Mouse (Mus musculus): ENCODE measurements around the gene Ak5. TPM values are rescaled to one million over a fixed set of nuclear protein-coding genes. Genes with fewer than 3 reads are reported as not detected.

Gene Ak5
- total RNA-seq, 2 experiments from 2014 or later = 0.97 to 1.2 TPM

DNA sequence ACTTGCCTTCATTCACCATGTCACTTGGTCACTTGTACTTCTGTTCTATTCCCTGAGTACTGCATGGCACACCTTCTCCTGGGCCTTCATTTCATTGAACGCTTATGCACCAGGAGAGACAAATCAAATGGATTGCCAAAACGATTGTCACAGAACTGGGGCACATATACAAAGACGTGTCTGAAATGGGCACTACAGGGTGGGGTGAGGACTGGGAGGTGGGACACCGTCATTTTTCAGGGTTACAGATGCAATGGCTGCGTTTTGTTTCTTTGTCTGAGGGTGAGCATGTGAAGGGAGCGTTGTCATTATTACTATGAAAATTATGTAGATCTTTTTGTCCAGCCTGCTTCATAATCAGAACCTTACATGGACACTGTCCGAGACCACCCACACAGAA is 90.4 kb downstream of the Ak5 start:
- intact Hi-C loops (cut with DNase I; ENCODE audit: low total_unique reads) = no loop called here

DNA sequence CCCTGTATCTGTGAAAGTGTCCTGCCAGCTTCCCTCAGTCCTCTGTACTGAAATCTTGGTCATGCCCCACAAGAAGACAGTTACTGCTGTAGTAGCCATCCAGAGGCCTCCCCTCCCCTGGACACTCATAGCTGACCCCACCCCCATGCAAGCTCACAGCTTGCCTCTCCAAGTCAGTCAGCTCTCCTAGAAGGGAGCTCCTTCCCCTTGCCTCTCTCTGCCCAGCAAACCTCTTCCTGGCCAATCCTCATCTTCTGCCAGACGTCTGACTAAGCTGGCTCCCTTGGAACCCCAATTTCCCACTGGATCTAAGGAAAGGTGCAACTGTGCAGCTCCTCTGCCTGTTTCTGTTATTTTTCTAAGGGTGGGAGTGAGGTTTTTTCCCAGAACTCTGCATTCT is 90.9 kb downstream of the Ak5 start:
- intact Hi-C loops (cut with DNase I; ENCODE audit: low total_unique reads) = no loop called here
- no peak for DNase-seq

More for the DNA sequence above, 90.4 kb downstream of the Ak5 start:
- DNase-seq = no peak

DNA sequence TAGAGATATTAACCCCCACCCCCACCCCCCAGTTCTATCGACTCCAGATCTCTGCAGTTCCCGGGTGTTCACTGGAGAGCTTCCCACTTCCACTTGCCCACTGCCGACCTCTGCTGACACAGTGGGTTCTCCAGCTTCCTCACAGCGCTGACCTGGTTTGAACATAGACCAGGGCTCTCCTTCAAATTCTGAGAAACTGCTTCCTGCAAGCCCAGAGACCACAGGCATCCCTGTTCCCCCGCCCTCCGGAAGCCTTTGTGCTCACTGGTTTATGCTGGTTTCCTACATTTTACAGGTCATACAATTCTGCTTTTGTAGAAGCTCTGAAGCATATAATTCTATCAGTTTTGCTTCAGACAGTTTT is 98.9 kb downstream of the Ak5 start:
- intact Hi-C loops (cut with DNase I; ENCODE audit: low total_unique reads) = no loop called here
- no peak for DNase-seq

DNA sequence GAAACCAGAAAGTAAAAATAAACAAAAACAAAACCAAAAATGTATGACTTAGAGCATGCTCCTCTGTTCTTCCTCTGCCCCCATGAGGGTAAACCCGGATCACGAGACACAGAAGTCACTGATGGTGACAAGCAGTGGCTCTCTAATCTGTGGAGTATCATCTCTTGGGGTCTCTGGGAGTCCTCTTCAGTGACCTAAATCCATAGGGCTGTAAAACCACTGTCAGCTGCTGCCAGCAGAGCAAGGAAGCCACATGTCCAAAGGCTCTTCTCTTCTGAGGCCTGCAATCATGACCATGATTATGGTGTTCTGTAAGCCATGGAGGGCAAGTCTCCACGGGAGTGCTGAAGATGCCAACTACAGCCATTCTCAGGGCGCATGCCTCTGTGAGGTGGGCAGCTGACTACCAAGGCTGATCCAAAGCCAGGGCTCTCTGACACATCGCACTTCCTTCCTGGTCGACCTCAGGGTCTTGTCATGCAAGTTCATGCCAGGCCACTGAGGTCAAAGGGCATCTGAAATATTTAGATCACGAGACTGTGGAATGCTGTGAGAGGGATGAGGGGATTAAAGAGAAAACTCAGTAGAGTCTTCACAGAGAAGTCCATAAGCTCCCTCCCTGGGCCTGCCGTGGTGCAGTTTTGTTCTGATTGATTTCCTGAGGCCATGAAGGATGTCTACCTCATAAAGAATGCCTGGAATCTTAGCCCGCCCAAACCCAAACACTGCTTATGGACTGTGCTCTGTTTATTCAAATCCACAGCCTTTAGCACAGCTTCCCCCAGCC is 99.5 kb downstream of the Ak5 start:
- no peak for DNase-seq
- intact Hi-C loops (cut with DNase I; ENCODE audit: low total_unique reads) = no loop called here

DNA sequence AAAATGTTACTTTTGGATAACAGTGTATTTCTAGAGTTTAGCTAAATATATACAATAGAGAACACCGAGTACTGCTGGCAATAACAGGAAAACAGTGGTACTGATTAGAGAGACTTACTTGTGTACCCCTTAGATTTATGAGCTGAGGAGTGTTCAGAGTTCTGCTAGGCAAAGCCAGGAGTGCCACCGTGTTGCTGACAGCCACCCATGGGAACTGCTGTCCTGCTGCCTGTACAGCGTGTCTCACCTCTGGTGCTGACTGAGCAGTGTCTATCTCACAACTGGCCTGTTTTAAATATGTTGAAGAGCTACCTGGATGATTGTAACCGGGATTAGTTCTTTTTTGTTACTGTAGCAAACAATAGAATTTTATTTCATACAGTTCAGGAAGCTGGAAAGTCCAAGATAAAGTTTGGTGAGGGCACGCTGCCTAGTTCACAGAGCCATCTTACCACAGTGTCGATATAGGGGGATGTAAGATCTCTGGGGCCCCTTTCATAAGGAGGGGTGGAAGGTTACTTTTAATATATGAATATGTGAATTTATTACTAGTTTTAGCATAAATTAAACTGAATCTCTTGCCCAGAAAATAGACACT is 103.5 kb downstream of the Ak5 start:
- DNase-seq = no peak
- intact Hi-C loops (cut with DNase I; ENCODE audit: low total_unique reads) = no loop called here

DNA sequence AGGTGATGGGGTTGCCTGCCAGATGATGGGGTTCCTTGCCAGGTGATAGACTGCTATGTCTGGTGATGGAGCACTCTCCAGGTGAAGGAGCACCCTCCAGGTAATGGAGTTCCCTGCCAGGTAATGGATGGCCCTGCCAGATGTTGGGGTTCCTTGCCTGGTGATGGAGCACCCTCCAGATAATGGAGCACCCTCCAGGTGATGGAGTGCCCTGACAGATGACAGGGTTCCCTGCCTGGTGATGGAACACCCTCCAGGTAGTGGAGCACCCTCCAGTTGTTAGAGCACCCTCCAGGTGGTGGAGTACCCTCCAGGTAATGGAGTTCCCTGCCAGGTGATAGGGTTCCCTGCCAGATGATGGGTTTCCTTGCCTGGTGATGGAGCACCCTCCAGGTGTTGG is 104.3 kb downstream of the Ak5 start:
- intact Hi-C loops (cut with DNase I; ENCODE audit: low total_unique reads) = no loop called here
- DNase-seq = no peak

DNA sequence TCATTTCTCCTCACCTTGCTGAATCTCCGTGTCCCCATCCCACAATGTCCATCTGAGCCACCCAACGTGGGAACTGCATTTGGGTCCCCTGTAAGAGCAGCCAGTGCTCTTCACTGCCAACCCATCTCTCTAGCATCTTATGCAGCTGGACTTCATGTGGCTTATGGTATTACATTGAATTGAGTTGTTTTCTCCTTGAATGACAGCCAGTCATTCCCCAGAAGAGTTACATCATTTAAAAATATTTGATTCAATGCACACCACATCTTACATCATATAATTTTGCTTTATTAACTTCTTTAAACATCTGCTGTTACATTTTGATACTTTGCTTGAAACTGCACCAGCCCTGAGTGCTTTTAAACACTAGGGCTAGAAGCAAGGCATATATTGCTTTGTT is 106.5 kb downstream of the Ak5 start:
- intact Hi-C loops (cut with DNase I; ENCODE audit: low total_unique reads) = no loop called here

DNA sequence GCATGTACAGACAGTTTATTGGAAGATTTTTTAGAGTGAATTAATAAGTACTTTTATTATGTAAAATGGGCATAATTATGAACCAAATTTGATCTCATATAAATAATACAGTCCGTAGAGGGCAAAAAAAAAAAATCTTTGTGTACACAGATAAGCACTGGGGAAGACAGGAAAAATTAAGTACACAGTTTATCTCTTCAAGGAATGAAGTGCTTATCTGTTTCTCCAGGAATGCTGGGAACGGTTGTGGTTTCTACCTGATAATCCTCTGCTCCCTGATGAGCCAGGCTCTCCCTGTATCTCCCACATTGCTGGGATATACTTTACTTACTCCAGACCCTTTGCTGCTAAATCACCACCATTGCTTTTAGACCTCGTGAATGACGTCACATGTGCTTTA is 108.9 kb downstream of the Ak5 start:
- intact Hi-C loops (cut with DNase I; ENCODE audit: low total_unique reads) = no loop called here
- no peak for DNase-seq

More for the DNA sequence above, 106.5 kb downstream of the Ak5 start:
- no peak for DNase-seq

DNA sequence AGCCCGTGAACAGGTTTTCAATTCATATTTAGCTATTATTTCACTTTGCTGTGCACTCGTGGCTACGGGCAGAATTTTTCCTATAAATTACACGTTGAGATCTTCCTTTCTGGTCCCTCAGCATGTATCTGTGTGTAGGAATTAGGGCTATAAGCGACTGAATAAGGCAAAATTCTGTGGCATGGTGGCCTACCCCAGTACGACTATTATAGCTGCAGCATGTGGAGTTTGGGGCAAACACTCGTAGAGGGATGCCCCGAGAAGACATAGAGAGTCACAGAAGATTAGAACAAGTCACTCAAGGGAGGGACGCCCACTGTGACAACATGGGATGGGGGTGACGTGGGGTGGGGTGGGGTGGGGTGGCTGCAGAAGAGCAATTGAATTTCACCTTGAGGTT is 110.1 kb downstream of the Ak5 start:
- no peak for DNase-seq
- intact Hi-C loops (cut with DNase I; ENCODE audit: low total_unique reads) = no loop called here

DNA sequence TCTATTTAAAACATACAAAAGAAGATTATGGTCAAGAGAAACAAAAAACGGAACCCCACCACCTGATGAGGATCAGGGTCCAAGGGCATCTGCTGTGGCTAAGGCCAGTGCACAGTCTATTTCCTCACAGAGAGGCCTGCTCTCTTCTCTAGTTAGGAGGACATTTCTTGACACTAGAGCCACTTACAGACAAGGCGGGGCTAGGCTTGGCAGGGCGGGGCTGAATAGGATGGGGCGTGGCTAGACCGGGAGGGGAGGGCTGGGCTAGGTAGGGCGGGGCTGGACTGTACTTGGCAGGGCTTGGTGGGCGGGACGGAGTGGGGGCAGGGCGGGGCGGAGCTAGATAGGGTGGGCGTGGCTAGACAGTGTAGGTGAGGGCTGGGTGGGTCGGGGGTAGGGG is 110.5 kb downstream of the Ak5 start:
- intact Hi-C loops (cut with DNase I; ENCODE audit: low total_unique reads) = no loop called here
- no peak for DNase-seq

DNA sequence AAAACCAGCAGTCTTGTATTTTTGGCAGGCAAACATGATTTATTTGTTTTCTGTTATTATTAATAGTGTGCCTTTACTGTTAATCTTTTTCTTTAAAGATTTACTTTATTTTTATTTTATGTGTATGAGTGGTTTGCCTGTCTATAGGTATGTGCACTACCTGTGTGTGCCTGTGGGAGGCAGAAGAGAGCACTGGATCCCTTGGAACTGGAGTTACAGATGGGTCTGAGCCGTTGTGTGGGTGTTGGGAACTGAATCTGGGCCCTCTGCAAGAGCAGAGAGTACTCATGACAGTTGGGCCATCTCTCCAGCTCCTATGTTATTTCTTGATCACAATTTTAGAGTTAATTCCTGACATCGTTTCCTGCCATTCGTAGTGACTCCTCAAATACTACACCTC is 111.2 kb downstream of the Ak5 start:
- intact Hi-C loops (cut with DNase I; ENCODE audit: low total_unique reads) = no loop called here
- no peak for DNase-seq

DNA sequence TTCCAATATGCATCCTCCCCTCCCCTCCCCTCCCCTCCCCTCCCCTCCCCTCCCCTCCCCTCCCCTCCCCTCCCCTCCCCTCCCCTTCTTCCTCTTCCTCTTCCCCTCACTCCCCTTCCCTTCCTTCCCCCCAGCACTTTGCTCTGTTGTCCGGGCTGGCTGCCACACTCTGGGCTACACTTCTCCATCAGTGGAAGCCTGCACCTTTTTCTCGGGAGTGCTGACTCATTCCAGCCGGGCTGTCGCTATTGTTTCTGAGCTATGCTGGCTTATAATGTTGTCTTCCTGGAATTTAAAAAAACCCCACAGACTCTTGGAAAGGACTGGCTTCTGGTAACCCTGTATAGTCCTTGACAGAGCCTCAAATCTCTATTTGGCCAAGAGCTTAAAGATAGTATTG is 111.7 kb downstream of the Ak5 start:
- peak; percentile 34 for DNase-seq
- intact Hi-C loops (cut with DNase I; ENCODE audit: low total_unique reads) = no loop called here

DNA sequence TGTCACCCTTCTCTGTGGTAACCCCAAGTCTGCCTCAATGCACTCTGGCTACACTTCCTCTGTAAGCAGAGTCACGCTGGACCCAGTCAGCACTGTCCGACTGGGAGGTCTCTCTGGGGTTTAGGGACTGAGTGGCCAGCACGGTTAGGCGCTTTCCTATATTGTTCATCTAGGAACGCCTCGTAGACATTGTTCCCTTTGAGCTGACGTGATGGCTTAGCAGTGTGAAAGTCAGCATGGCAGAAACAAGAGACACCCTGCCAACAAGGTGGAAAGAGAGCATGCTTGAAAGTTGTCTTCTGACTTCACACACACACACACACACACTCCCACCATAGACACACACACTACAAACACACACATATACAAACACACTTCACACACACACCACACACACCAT is 112.9 kb downstream of the Ak5 start:
- intact Hi-C loops (cut with DNase I; ENCODE audit: low total_unique reads) = no loop called here
- DNase-seq = no peak

DNA sequence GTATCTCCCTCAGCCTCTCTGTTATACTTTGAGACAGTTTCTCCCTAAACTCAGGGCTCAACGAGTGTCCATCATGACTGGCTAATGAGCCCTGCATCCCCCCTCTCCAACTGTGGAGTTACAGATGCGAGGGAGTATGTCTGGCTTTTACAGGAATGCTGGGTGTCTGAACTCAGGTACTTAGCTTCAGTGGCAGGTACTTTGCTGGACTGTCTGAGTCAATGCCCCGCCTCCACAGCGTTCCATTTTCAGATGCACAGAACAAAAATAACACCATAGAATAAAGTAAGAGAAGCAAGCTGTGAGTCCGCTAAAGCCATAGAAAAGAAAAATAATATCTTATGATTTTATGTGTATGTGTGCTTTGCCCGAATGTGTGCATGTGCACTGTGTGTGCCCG is 113.8 kb downstream of the Ak5 start:
- intact Hi-C loops (cut with DNase I; ENCODE audit: low total_unique reads) = no loop called here
- no peak for DNase-seq

DNA sequence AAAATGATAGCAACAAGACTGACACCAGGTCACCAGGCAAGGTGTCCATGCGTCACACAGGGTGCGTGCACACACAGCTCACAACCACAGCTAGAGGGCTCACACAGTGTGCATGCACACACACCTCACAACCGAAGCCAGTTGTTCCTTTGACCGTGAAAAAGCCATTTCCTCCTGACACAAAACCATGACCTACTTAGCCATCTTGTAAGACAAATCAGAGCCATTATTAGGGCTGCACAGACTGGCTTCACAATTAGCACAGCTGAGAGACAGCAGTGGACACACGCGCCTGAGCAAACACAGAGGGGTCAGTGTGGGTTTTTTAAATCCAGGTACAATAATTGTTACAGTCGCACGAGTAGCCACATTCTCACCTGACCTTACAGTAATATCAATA is 115.5 kb downstream of the Ak5 start:
- no peak for DNase-seq
- intact Hi-C loops (cut with DNase I; ENCODE audit: low total_unique reads) = no loop called here

DNA sequence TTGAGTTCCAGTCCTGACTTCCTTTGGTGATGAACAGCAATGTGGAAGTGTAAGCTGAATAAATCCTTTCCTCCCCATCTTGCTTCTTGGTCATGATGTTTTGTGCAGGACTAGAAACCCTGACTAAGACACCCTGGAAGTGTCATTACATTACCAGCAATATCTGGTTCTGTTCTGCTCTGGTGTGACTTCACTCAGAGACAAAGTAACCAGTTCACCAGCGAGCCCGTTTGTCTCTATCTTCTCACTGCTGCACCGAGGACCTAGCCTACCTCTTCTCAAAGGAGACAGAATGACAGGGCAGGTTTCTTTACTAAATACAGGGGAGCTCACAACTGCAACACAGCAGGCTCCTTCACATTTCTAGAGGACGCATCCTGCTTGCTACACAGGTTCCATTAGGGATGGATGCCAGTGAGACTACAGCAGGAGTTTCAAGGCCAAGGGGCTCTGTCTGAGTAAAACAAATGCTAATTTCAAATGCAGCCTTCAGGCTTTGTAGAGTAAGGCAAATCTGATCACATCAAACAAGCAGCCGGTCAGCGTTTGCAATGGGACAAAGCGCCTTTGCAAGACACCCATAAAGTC is 117.5 kb downstream of the Ak5 start:
- no peak for DNase-seq
- intact Hi-C loops (cut with DNase I; ENCODE audit: low total_unique reads) = no loop called here

DNA sequence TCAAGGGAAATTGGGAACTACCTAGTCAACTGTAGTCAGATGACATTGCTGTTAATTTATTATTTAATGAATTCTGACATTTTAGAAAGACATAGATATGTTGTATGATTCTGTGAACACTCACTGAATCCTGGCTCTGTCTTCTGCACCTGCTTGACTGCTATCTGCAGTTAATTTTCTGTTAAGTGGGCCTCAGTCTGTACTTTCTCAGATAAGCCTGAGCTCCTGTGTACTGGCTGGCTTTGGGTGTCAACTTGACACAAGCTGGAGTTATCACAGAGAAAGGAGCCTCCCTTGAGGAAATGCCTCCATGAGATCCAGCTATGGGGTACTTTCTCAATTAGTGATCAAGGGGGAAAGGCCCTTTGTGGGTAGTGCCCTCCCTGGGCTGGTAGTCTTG is 118.1 kb downstream of the Ak5 start:
- intact Hi-C loops (cut with DNase I; ENCODE audit: low total_unique reads) = no loop called here
- no peak for DNase-seq

DNA sequence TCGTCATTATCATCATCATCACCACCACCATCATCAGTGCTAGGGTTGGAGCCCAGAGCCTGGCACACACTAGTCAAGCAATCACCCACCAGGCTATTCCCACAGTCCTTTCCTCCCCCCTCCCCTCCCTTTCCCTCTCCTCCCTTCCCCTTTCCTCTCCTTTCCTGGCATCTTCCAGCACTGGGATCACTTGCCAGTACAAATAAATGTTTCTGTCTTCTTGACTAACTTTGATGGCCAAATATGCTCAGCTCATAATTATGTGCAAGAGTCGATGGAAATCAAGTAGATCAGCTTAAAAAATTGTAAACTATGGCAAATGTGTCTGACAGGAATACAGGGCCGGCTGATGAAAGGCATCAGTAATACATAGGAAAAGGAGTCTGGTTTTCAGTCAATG is 123.2 kb downstream of the Ak5 start:
- intact Hi-C loops (cut with DNase I; ENCODE audit: low total_unique reads) = no loop called here
- DNase-seq = no peak

DNA sequence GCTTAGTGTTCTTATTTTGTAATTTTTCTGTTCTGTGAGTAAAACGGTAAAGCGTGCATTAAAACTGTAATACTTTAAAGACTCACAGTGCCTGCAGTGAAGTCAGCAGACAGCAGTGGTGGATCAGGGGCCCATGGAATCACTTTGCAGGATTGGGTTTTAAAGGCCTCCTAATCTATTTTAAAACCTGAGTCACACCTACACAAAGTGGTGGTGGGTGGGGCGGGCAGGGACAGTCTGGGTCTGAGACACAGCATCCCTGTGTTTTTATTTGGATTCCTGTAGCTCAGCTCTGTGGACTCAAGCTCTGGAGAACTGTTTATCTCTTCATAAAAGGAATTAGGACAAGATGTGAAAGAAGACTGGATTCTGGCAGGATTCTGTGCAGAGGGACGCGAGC is 125.9 kb downstream of the Ak5 start:
- no peak for DNase-seq
- intact Hi-C loops (cut with DNase I; ENCODE audit: low total_unique reads) = no loop called here

DNA sequence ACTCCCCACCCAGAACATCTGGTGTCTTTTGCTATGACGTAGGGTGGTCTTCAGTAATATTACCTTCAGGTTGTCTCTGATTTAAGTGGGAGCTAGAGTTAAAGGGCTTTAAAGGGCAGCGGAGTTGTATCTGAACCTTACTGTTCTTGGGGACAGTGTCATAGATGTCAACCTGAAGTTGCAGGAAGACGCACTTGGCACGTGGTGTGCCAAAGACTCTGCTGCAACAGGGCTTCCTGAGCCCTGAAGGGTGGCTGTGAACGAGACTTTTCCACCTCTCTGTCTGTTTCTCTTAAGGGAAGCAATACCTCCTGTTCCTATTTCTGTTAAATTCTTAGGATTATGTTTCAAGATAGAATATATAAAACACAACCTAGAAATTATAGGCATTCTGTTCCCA is 137.8 kb downstream of the Ak5 start:
- intact Hi-C loops (cut with DNase I; ENCODE audit: low total_unique reads) = no loop called here
- no peak for DNase-seq

Measured in gastrocnemius, postnatal 14 days (tissue).